Mouse (Mus musculus) brain, embryonic 14.5 days (tissue): ENCODE results near the gene Rtkn2.

ENCODE experiments used
- CTCF ChIP-seq: fragments of 200-500 bp; IDR thresholded peaks from 2 replicates; pipeline ENCODE4 v1.5.1; 2012; ENCODE audit warnings: inconsistent platforms, mild to moderate bottlenecking, moderate library complexity, borderline replicate concordance; ENCODE audit not compliant: insufficient read depth, insufficient read length; ENCODE audit errors: extremely low read depth
- POLR2A ChIP-seq: fragments of 200-500 bp; IDR thresholded peaks from 2 replicates; pipeline ENCODE4 v1.6.1; 2012; ENCODE audit warnings: mild to moderate bottlenecking, inconsistent platforms, borderline replicate concordance; ENCODE audit not compliant: poor library complexity, insufficient read depth, insufficient read length, severe bottlenecking; ENCODE audit errors: extremely low read depth

- TF ChIP-seq CTCF = no peak
- no peak for TF ChIP-seq POLR2A
Observed at GRCm38 (mm10) chr10:68075181-68075580, 95.8 kb downstream of the Rtkn2 start.
